Comparison of ENCODE assay signal across 24 mouse cellular contexts in the genomic region with DNA sequence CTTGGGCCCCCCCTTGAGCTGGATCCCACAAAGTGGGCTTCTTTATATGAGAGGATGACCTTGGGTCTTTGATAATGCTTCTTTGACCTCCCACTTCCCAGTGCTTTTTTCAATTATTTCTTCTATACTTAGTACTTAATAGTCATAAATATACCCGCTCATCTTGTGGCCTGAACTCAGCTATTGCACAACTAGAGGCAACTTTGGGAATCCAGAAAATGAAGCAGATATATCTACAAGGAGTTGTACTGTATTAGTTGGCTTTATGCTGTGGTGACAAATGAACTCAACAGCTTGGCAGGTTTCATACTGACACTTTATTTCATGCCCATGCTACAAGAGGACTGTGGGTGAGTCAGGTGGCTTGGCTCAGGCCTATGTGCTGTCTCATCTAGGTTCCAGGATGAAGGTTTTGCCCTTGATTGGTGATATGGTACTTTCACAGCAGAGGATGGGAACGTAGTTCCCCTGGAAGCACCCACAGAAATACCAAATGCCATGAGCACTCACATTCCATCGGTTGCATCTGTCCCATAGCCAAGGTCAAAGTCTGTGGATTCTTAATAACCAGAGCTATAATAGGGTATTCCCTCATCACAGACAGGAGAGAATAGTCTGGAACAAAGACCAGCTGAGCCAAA.
DNase-seq lines count a peak whose midpoint lies in the region; ATAC-seq and TF ChIP-seq lines count a peak whose summit lies in the region.
"Had no signal": no experiment of that assay in that cellular context is flagged by ENCODE, and none has a peak within 500 bp of the region (broad histone marks: within the 10 kb centered on the region; RNA-seq: fewer than 3 reads in every experiment).

No protein-coding gene starts in this region.

- no peak for TF ChIP-seq EP300 in heart, postnatal 0 days (IDR thresholded peaks at IDR 0.05; ENCODE audit: low read depth)

- no peaks in the 10 kb centered on the region for H3K27me3 ChIP-seq in heart, postnatal 0 days (ENCODE audit: control insufficient read depth, insufficient read depth, low read length)
- H3K27me3 ChIP-seq in heart, embryonic 12.5 days (replicated peaks) = no peaks in the 10 kb centered on the region
- H3K27me3 ChIP-seq in C2C12 (ENCODE audit: control insufficient read depth, insufficient read depth, insufficient read length) (no peaks in the 10 kb centered on the region), myocyte (ENCODE audit: control insufficient read depth, insufficient read depth, insufficient read length) (no peaks in the 10 kb centered on the region)
- no peaks in the 10 kb centered on the region for H3K27me3 ChIP-seq in midbrain, postnatal 0 days (ENCODE audit: insufficient read depth, low read length)
- H3K27me3 ChIP-seq: forebrain, embryonic 13.5 days; heart, embryonic 13.5 days; hindbrain, embryonic 12.5 days; hindbrain, embryonic 15.5 days had no signal

- no peaks in the 10 kb centered on the region for H3K79me2 ChIP-seq in C2C12 (ENCODE audit: control insufficient read depth, insufficient read depth)
- no peaks in the 10 kb centered on the region for H3K79me2 ChIP-seq in myocyte (ENCODE audit: control insufficient read depth, insufficient read depth)

- H3K27ac ChIP-seq in heart, postnatal 0 days (ENCODE audit: low read depth) = no peak overlapping the region
- no peak overlapping the region for H3K27ac ChIP-seq in heart, embryonic 12.5 days (ENCODE audit: poor library complexity, severe bottlenecking)
- H3K27ac ChIP-seq in midbrain, postnatal 0 days (ENCODE audit: low read depth, low read length) = no peak overlapping the region
- H3K27ac ChIP-seq: forebrain, embryonic 10.5 days; forebrain, embryonic 13.5 days; heart, embryonic 13.5 days; hindbrain, embryonic 12.5 days; hindbrain, embryonic 15.5 days had no signal

- H3ac ChIP-seq in C2C12 (ENCODE audit: control insufficient read depth, insufficient read length, low read depth) (no peak overlapping the region), myocyte (ENCODE audit: control insufficient read depth, insufficient read length) (no peak overlapping the region)

- H3K9me3 ChIP-seq in heart, postnatal 0 days (replicated peaks; ENCODE audit: control insufficient read depth, low read length) = no peaks in the 10 kb centered on the region
- no peaks in the 10 kb centered on the region for H3K9me3 ChIP-seq in heart, embryonic 12.5 days (replicated peaks)
- H3K9me3 ChIP-seq in midbrain, postnatal 0 days (ENCODE audit: low read length) = no peaks in the 10 kb centered on the region
- H3K9me3 ChIP-seq: forebrain, embryonic 10.5 days; forebrain, embryonic 13.5 days; heart, embryonic 13.5 days; hindbrain, embryonic 12.5 days; hindbrain, embryonic 15.5 days had no signal

- peak; percentile 28 for DNase-seq in adrenal gland, adult 8-10 months
- no peak for DNase-seq in adrenal gland, adult 18-20 months (ENCODE audit: low spot score in 2 of 2)
- no peak for DNase-seq in heart, postnatal 0 days (ENCODE audit: low spot score)
- no peak for DNase-seq in midbrain, postnatal 0 days (ENCODE audit: low spot score)
- DNase-seq in cerebellum, postnatal 25 days = no peak
- DNase-seq: B cell, adult 2 months; cerebellum, adult 11-12 months; cerebellum, adult 8-10 months; cerebellum, postnatal 10 days; gastrocnemius, postnatal 10 days; gastrocnemius, postnatal 36 days; kidney, adult 2 months had no signal

- no peak for TF ChIP-seq POLR2A in myocyte (IDR thresholded peaks at IDR 0.05; ENCODE audit: insufficient read length, low read depth)

- no peak overlapping the region for H3K4me2 ChIP-seq in heart, postnatal 0 days (ENCODE audit: low read depth, low read length)
- H3K4me2 ChIP-seq in heart, embryonic 12.5 days = no peak overlapping the region
- H3K4me2 ChIP-seq in myocyte (ENCODE audit: low read depth) = no peak overlapping the region
- no peak overlapping the region for H3K4me2 ChIP-seq in midbrain, postnatal 0 days (ENCODE audit: low read depth, low read length, poor library complexity, severe bottlenecking)
- H3K4me2 ChIP-seq: forebrain, embryonic 13.5 days; heart, embryonic 13.5 days; hindbrain, embryonic 12.5 days; hindbrain, embryonic 15.5 days had no signal

- H3K4me1 ChIP-seq in heart, postnatal 0 days (ENCODE audit: control insufficient read depth, insufficient read depth) = peaks cover 7% of the 10 kb centered on the region; the same call in 1 of the 2 replicates
- H3K4me1 ChIP-seq in heart, embryonic 12.5 days (replicated peaks) = peaks cover 5% of the 10 kb centered on the region
- H3K4me1 ChIP-seq in midbrain, postnatal 0 days (ENCODE audit: insufficient read depth, low read length) = no peaks in the 10 kb centered on the region
- H3K4me1 ChIP-seq: forebrain, embryonic 10.5 days; hindbrain, embryonic 12.5 days had no signal

- no peaks in the 10 kb centered on the region for H3K79me3 ChIP-seq in C2C12 (ENCODE audit: low read depth)

- peak; percentile 44; the same call in 1 of the 2 replicates for ATAC-seq in heart, postnatal 0 days (ENCODE audit: insufficient read depth, low read depth)
- no peak for ATAC-seq in heart, embryonic 12.5 days (ENCODE audit: insufficient number of reproducible peaks, low FRiP score)
- no peak for ATAC-seq in midbrain, postnatal 0 days (ENCODE audit: low FRiP score)
- ATAC-seq: activated CD4-positive, CD25-positive, alpha-beta regulatory T cell, adult 4 months; CD4-positive, CD25-positive, alpha-beta regulatory T cell, adult 4 months; forebrain, embryonic 13.5 days; forebrain, embryonic 16.5 days; intestine, postnatal 0 days had no signal

- H3K36me3 ChIP-seq in heart, postnatal 0 days (replicated peaks; ENCODE audit: control insufficient read depth, insufficient read depth, low read length) = no peaks in the 10 kb centered on the region
- no peaks in the 10 kb centered on the region for H3K36me3 ChIP-seq in heart, embryonic 12.5 days
- H3K36me3 ChIP-seq in C2C12 (ENCODE audit: control insufficient read depth, insufficient read depth) (no peaks in the 10 kb centered on the region), myocyte (ENCODE audit: control insufficient read depth, insufficient read depth) (no peaks in the 10 kb centered on the region)
- no peaks in the 10 kb centered on the region for H3K36me3 ChIP-seq in midbrain, postnatal 0 days (ENCODE audit: insufficient read depth, low read length)
- H3K36me3 ChIP-seq: forebrain, embryonic 10.5 days; heart, embryonic 13.5 days; hindbrain, embryonic 12.5 days; hindbrain, embryonic 15.5 days had no signal

- no peak overlapping the region for H3K4me3 ChIP-seq in heart, postnatal 0 days (ENCODE audit: low read depth, low read length)
- H3K4me3 ChIP-seq in heart, embryonic 12.5 days = no peak overlapping the region
- H3K4me3 ChIP-seq in C2C12 (ENCODE audit: insufficient read depth, poor library complexity, severe bottlenecking) (no peak overlapping the region), myocyte (no peak overlapping the region)
- H3K4me3 ChIP-seq in midbrain, postnatal 0 days (ENCODE audit: low read depth, low read length) = no peak overlapping the region
- H3K4me3 ChIP-seq: forebrain, embryonic 10.5 days; forebrain, embryonic 13.5 days; heart, embryonic 13.5 days; hindbrain, embryonic 12.5 days; hindbrain, embryonic 15.5 days had no signal

- H3K9ac ChIP-seq in heart, postnatal 0 days (replicated peaks; ENCODE audit: low read depth, low read length) = no peak overlapping the region
- H3K9ac ChIP-seq in heart, embryonic 12.5 days = no peak overlapping the region
- H3K9ac ChIP-seq in midbrain, postnatal 0 days (replicated peaks; ENCODE audit: low read length, poor library complexity, severe bottlenecking) = no peak overlapping the region
- H3K9ac ChIP-seq: forebrain, embryonic 13.5 days; heart, embryonic 13.5 days; hindbrain, embryonic 12.5 days; hindbrain, embryonic 15.5 days had no signal

- TF ChIP-seq CTCF in heart, postnatal 0 days (IDR thresholded peaks at IDR 0.05; ENCODE audit: low read depth) = no peak
- TF ChIP-seq CTCF in C2C12 (IDR thresholded peaks at IDR 0.05; ENCODE audit: control insufficient read depth, insufficient read depth, insufficient read length) = no peak
- no peak for TF ChIP-seq CTCF in midbrain, postnatal 0 days (IDR thresholded peaks at IDR 0.05)

- WGBS in heart, postnatal 0 days = 56% methylated on average over 3 of the region's 3 CpGs
- 70% methylated on average over 3 of the region's 3 CpGs for WGBS in heart, embryonic 12.5 days
- 92% methylated on average over 3 of the region's 3 CpGs for WGBS in midbrain, postnatal 0 days

TF ChIP-seq in C2C12, 6 proteins besides CTCF, POLR2A, EP300 and RAD21:
- TF ChIP-seq CEBPB (IDR thresholded peaks at IDR 0.05; ENCODE audit: low read depth) = peak; percentile 86
- TF ChIP-seq FOSL1 (IDR thresholded peaks at IDR 0.05; ENCODE audit: insufficient read depth, low read length, poor library complexity, severe bottlenecking) = no peak
TF ChIP-seq in C2C12: peak in this region for 1.

TF ChIP-seq in myocyte, 11 proteins besides CTCF, POLR2A, EP300 and RAD21:
- TF ChIP-seq CEBPB (IDR thresholded peaks at IDR 0.05; ENCODE audit: insufficient read depth, poor library complexity, severe bottlenecking) = peak; percentile 94
- TF ChIP-seq TCF3 (IDR thresholded peaks at IDR 0.05; ENCODE audit: insufficient read length, low read depth) = no peak
